Mouse (Mus musculus) lung, postnatal 0 days (tissue): ENCODE data around the gene Fzr1.

Experiments used
- CTCF ChIP-seq: IDR thresholded peaks from 2 replicates; pipeline ENCODE4 v1.5.1; 2016; ENCODE audit warnings: antibody characterized with exemption, mild to moderate bottlenecking
- EP300 ChIP-seq: IDR thresholded peaks from 2 replicates; pipeline ENCODE4 v1.6.1; 2016; ENCODE audit warnings: antibody characterized with exemption, mild to moderate bottlenecking, control low read depth

GRCm38 (mm10) chr10:81327959-81328358 is 50.4 kb downstream of the Fzr1 start:
- TF ChIP-seq EP300, result no peak
- no peak for TF ChIP-seq CTCF
